Mouse (Mus musculus) heart, embryonic 10.5 days (tissue): ENCODE results near the gene Kif7. TPM values are rescaled to one million over a fixed set of nuclear protein-coding genes. Genes with fewer than 3 reads are reported as not detected.

ENCODE experiments used
- DNase-seq: peaks from one replicate; pipeline ENCODE4 v3.0.0-alpha.2; 2017; ENCODE audit warnings: low spot score
- H3K27ac ChIP-seq: fragments of 300-500 bp; sonication (generic); 2 replicates; pipeline ENCODE4 v1.5.1; 2016; ENCODE audit warnings: mild to moderate bottlenecking
- H3K27me3 ChIP-seq: fragments of 300-500 bp; sonication (generic); 2 replicates; pipeline ENCODE4 v1.6.1; 2016; ENCODE audit warnings: mild to moderate bottlenecking; ENCODE audit not compliant: poor library complexity, insufficient read depth, severe bottlenecking
- H3K36me3 ChIP-seq: fragments of 300-500 bp; sonication (generic); 2 replicates; pipeline ENCODE4 v1.6.1; 2016; ENCODE audit warnings: mild to moderate bottlenecking, moderate library complexity
- H3K4me1 ChIP-seq: fragments of 300-500 bp; sonication (generic); 2 replicates; pipeline ENCODE4 v1.6.1; 2016; ENCODE audit warnings: mild to moderate bottlenecking
- H3K4me3 ChIP-seq: fragments of 300-500 bp; sonication (generic); 2 replicates; pipeline ENCODE4 v1.5.1; 2016; ENCODE audit warnings: mild to moderate bottlenecking, moderate library complexity
- H3K9me3 ChIP-seq: fragments of 300-500 bp; sonication (generic); 2 replicates; pipeline ENCODE4 v1.6.1; 2016; ENCODE audit warnings: mild to moderate bottlenecking, moderate library complexity
- WGBS: fragments of 180-500 bp; shearing (Covaris S2); methylation state at CpG from one replicate; pipeline ENCODE4 v1.1.7; 2016; 5-methylcytosine and 5-hydroxymethylcytosine counted together
- polyA plus RNA-seq: library from polyadenylated mRNA; unstranded; fragments of >200 nt; fragmentation: Nextera tagmentation; extraction: Ambion mirVana; gene quantifications from 2 replicates; pipeline ENCODE4 v1.2.1, GENCODE M21; 2016

The Kif7 gene
- polyA plus RNA-seq, 1 experiment from 2014 or later, result 5.2 TPM

DNA sequence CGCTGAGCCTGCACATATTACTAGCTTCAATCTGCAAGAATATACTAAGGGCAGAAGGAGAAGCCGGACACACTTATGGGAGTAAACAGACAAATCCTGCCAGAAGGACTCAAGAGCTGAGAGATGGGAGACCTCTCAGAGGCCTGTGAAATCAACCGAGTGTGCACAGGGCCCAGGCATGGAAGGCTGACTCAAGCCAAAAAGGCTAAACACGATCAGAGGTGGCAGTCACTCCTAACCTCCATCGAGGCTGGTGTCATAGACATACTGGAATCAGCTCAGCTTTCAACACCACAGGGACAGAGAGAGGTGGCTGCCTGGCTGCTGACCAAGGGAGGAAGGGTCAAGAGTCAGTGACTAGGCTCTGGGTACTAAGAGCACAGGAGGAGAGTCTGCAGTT lies 10.3 kb downstream of the Kif7 start:
- Histone ChIP-seq H3K4me1 (peaks cover 14% of the 10 kb centered on the region), H3K9me3 (no peaks in the 10 kb centered on the region), H3K4me3 (no peak overlapping the region), H3K36me3 (peaks cover 71% of the 10 kb centered on the region), H3K27me3 (peaks cover 24% of the 10 kb centered on the region), H3K27ac (no peak overlapping the region)
- WGBS, result 74% methylated on average over 5 of the region's 5 CpGs
- DNase-seq, result peak; percentile 71

DNA sequence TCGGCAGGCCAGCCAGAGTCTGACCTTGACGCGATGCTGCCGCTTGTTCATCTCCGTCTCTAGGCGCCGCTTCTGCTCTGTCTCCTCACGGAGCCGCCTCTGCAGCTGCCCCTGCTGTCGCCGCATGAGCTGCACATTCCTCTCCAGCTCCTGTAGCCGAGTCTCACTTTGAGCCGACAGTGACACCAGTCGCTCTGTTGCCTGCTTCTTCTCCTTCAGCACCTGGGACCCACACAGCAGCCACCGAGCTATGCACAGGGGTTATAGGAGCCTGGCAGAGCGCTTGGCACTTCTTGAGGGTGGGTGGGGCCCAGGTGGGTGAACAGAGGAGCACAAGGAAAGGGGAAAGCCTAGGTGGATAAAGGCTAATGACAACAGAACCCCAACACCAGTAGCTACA lies 12.8 kb downstream of the Kif7 start:
- H3K4me3 ChIP-seq, result no peak overlapping the region
- H3K36me3 ChIP-seq, result peaks cover 81% of the 10 kb centered on the region
- H3K9me3 ChIP-seq, result no peaks in the 10 kb centered on the region
- 0 out of 2 replicates have a peak, but pooled peaks cover 3% of the 10 kb centered on the region for H3K27me3 ChIP-seq
- WGBS, result 54% methylated on average over 16 of the region's 16 CpGs
- H3K4me1 ChIP-seq, result peaks cover 9% of the 10 kb centered on the region; the same call in 1 of the 2 replicates
- H3K27ac ChIP-seq, result 0 out of 2 replicates have a peak overlapping the region, but pooled peaks have one; percentile 16
- peak; percentile 83 for DNase-seq

DNA sequence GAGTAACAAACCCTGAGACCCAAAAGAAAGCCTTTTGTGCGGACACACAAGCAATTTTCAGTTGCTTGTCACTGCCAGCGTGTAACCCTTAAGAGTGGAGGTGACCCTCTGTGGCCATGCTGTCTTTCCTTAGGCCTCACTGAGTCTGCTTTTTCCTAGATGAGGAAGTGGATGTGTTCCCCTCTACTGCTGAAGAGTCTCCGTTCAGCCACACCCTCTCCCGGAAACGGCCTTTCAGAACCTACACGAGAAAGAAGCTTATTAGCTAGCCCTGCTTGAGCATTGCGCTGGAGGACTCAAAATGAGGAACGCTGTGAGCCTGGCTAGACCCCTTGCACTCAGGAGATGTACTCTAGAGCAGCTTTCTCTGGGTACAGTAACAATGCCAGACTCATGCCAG lies 19.0 kb downstream of the Kif7 start:
- Histone ChIP-seq H3K4me1 (no peaks in the 10 kb centered on the region), H3K4me3 (no peak overlapping the region), H3K9me3 (no peaks in the 10 kb centered on the region), H3K27ac (no peak overlapping the region), H3K36me3 (peaks cover 98% of the 10 kb centered on the region), H3K27me3 (no peaks in the 10 kb centered on the region)
- no peak for DNase-seq
- 90% methylated on average over 8 of the region's 8 CpGs for WGBS

DNA sequence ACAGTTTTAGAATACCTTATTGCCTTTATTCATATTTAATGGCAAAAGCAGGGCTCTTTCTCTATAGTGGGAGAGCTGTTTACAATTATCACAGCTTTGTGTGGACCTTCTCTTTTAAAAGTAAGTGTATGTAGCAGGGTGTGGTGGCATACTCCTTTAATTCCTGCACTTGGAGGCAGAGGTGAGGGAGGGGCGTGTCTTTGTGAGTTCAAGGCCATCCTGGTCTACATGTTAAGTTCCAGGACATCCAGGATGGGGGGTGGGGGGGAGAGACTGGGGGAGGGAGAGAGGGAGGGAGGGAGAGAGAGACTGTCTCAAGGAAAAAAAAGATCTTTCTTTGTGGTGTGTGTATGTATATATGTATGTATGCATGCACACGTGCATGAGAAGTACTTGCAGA lies 35.3 kb downstream of the Kif7 start:
- H3K27me3 ChIP-seq, result no peaks in the 10 kb centered on the region
- no peaks in the 10 kb centered on the region for H3K9me3 ChIP-seq
- H3K4me1 ChIP-seq, result no peaks in the 10 kb centered on the region
- WGBS, result 89% methylated on average over 2 of the region's 2 CpGs
- H3K36me3 ChIP-seq, result peaks cover 96% of the 10 kb centered on the region
- DNase-seq, result no peak
- H3K27ac ChIP-seq, result no peak overlapping the region
- H3K4me3 ChIP-seq, result no peak overlapping the region

DNA sequence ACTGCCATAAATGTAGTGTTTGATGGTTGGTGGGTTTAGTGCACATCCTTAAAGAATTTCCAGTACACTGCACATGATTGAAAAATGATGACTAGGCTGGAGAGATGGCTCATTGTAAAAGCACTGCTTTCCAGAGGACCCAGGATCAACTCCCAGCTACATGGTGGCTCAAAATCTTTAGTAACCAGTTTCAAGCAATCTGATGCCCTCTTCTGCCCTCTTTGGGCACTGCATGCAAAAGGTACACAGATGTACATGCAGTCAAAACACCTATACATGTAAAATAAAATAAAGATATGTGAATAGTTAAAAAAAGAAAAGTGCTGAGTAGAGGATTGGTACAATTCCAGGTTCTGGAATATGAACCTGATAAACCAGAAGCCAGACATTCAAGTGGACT lies 36.3 kb downstream of the Kif7 start:
- H3K27me3 ChIP-seq, result no peaks in the 10 kb centered on the region
- DNase-seq, result no peak
- H3K27ac ChIP-seq, result no peak overlapping the region
- H3K9me3 ChIP-seq, result no peaks in the 10 kb centered on the region
- no peak overlapping the region for H3K4me3 ChIP-seq
- peaks cover 92% of the 10 kb centered on the region for H3K36me3 ChIP-seq
- H3K4me1 ChIP-seq, result no peaks in the 10 kb centered on the region

DNA sequence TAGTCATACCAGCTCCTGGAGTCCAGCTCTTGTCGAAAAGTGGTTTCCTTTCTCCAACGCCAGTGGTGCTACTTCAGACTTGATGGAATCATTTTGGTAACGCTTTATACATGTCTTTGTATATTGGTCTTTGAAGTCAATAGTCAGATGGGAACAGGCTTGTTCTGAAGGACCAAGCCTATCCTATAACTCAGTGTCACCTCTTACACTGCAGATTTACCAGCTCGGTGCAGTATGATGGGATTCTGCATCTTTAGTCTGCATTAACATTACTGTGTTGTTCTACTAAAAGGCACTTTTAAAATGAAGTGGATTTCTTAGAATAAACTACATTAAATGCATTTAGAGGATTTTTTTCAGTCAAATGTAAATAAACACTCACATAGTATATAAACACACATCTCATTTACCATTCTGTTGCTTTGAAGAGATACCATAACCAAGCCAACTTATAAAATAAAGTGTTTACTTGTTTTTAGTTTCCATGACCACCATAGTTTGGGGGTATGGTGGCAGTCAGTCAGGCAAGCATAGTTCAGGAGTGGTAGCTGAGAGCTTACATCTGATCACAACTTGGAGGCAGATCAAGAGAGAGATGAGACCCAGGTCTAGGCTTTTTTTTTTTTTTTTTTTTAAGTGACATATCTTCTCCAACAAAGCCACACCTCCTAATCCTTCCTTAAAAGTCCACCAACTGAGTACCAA lies 44.5 kb downstream of the Kif7 start:
- DNase-seq, result no peak
- H3K4me1 ChIP-seq, result no peaks in the 10 kb centered on the region
- no peak overlapping the region for H3K4me3 ChIP-seq
- no peaks in the 10 kb centered on the region for H3K27me3 ChIP-seq
- H3K36me3 ChIP-seq, result peaks cover 87% of the 10 kb centered on the region
- H3K27ac ChIP-seq, result no peak overlapping the region
- no peaks in the 10 kb centered on the region for H3K9me3 ChIP-seq
- 96% methylated on average over 4 of the region's 4 CpGs for WGBS

DNA sequence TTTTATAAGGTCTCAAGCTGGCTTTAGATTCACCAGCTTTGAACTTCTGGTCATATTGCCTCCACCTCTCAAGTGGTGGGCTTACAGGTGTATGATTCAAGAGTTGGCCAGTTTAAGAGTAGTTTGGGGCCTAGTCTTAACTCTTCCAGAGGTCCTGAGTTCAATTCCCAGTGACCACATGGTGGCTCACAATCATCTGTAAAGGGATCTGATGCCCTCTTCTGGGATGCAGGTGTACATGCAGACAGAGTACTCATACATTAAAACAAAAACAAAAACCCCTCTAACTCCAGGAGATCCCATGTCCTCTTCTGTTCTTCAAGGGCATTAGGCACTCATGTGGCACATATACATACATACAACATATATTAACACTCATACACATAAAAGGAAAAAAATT lies 48.8 kb downstream of the Kif7 start:
- H3K9me3 ChIP-seq, result no peaks in the 10 kb centered on the region
- no peaks in the 10 kb centered on the region for H3K27me3 ChIP-seq
- H3K4me1 ChIP-seq, result peaks cover 9% of the 10 kb centered on the region; the same call in 1 of the 2 replicates
- no peak overlapping the region for H3K4me3 ChIP-seq
- H3K36me3 ChIP-seq, result peaks cover 59% of the 10 kb centered on the region
- no peak overlapping the region for H3K27ac ChIP-seq
- no peak for DNase-seq

DNA sequence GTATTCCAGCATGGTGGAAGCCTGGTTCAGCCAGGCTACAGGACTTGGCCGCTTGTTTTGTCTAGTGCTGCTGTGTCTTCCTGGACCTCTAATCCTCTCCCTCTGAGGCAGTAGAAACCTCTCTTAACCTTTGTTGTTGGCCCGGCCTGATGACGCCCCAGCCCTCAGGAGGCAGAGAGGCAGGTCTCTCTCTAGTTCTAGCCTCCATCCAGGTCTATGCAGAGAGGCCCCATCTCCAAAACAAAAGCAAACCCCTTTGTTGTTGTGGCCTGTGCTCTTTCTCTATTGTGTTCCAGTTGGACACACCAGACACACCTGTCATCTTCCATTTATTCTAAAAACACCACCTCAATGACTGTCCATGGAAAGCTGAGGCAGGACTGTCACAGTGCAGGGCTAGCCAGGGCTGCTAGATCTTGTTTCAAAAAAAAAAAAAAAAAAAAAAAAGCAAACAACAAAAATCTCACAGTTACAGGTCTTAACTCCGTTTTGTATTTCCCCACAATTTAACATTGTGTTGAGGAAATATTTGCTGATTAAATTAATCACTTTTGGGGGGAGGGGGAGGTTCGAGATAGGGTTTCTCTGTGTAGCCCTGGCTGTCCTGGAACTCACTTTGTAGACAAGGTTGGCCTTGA lies 54.1 kb downstream of the Kif7 start:
- WGBS, result 15% methylated on average over 5 of the region's 5 CpGs
- Histone ChIP-seq H3K9me3 (no peaks in the 10 kb centered on the region), H3K27me3 (no peaks in the 10 kb centered on the region), H3K4me1 (peaks cover 17% of the 10 kb centered on the region), H3K36me3 (peaks cover 8% of the 10 kb centered on the region), H3K4me3 (peak overlapping the region; percentile 92), H3K27ac (peak overlapping the region; percentile 91; the same call in 1 of the 2 replicates)
- DNase-seq, result no peak

DNA sequence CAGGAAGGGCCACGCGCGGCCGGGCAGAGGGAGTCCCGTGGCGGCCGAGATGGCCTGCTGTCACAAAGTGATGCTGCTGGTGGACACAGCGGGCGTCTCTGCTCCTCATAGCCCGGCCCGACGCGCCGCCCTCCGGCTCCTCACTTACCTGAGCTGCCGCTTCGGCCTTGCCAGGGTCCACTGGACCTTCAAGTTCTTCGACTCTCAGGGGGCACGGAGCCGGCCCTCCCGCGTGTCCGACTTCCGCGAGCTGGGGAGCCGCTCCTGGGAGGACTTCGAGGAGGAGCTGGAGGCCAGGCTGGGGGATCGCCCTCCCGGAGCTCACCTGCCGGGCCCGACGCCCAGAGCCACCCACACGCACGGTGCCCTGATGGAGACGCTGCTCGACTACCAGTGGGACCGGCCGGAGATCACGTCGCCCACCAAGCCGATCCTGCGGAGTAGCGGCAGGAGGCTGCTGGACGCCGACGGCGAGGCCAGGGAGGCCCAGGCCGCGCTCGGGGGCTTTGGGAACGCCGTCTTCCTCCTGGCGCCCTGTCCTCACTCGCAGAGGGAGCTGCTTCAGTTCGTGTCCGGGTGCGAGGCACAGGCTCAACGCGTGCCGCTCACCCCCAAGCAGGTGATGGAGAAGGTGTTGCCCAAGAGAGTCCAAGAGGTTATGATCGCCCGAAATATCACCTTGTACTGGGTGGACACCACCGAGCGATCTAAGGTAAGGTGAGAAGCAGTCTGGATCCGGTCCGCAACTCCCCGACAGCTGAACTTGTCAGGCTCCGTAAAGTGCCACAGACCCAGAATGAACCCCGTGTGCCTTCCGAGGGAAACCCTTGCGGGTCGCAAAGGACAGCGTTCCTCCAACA lies 55.0 kb downstream of the Kif7 start:
- H3K4me1 ChIP-seq, result peaks cover 17% of the 10 kb centered on the region
- DNase-seq, result no peak
- peak overlapping the region; percentile 92 for H3K4me3 ChIP-seq
- no peaks in the 10 kb centered on the region for H3K9me3 ChIP-seq
- H3K27me3 ChIP-seq, result no peaks in the 10 kb centered on the region
- WGBS, result under 1% methylated on average over 73 of the region's 73 CpGs
- H3K27ac ChIP-seq, result peak overlapping the region; percentile 91
- peaks cover 1% of the 10 kb centered on the region for H3K36me3 ChIP-seq

DNA sequence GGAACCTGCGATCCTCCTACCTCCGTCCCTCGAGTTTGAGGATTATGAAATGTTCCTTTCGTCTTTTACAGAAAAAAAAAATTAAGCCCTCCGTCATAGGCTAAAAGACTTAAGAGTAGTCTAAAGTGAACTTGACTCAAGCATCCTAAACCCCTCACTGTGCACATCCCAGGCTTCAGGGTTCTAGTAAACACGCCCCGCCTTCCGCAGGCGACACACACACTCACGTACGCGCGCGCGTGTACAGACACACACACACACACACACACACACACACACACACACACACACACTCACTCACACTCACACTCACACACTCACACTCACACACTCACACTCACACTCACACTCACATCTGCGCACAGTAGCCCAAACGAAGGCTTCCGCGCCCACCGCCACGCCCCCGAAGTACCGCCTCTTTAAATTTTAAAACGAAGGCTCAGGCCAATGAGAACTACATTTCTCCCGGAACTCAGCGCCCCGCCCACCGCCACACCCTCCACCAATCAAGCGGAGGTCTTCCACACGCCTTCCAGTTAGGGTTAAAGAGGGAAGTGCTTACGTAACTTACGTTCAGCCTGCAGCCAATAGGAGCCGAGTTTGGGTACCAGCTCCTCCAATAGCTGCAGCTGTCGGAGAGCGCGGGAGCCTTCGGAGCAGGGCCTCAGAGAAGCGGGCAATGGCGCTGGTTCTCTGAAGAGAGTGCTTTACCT lies 55.8 kb downstream of the Kif7 start, which contains the start of gene Ticrr:
Gene Ticrr (plus strand): TSS at position 619 of the 713 bp plus-strand sequence.
- Histone ChIP-seq H3K27ac (peak within 1 kb of the TSS; percentile 91), H3K27me3 (no peaks in the 10 kb centered on the region), H3K4me1 (peaks cover 17% of the 10 kb centered on the region), H3K4me3 (peak within 1 kb of the TSS; percentile 92), H3K9me3 (no peaks in the 10 kb centered on the region), H3K36me3 (no peaks in the 10 kb centered on the region)
- WGBS, result under 1% methylated on average over 39 of the region's 39 CpGs
- DNase-seq, result peak; percentile 99

DNA sequence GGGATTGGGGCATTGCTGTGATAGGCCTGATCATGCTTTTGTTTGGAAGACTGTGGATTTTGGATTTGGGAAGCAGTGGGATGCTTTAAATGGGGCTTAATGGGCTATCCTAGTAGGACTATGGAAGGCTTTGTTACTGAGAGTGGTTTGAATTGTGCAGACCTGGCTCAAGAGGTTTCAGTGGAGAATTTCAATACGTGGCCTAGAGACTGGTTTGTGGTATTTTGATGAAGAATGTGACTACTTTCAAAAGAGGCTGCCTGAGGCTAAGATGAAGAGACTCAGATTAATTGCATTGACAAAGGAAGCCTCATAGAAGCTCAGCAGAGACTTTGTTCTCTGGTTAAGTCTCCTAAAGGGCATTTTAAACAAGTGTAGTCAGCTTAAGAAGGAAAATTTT lies 60.9 kb downstream of the Kif7 start:
- no peak overlapping the region for H3K27ac ChIP-seq
- no peaks in the 10 kb centered on the region for H3K27me3 ChIP-seq
- DNase-seq, result no peak
- 44% methylated on average over 1 of the region's 1 CpGs for WGBS
- no peaks in the 10 kb centered on the region for H3K4me1 ChIP-seq
- H3K4me3 ChIP-seq, result no peak overlapping the region
- H3K9me3 ChIP-seq, result no peaks in the 10 kb centered on the region
- H3K36me3 ChIP-seq, result no peaks in the 10 kb centered on the region

DNA sequence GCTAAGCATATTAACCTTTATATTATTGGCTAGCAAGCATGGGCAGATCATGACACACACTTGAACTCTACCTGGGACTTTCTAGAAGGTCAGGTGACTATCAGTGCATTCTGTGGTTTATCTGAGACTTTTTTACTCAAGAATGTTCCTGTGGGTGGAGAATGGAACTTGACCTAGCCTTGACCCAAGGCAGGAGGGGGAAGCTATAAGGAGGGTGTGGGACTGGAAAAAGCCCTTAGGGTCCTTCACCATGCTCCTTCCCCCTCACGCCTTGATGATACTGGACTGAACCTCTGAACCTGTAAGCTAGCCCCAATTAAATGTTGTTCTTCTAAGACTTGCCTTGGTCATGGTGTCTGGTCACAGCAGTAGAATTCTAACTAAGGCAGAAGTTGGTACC lies 61.3 kb downstream of the Kif7 start:
- no peaks in the 10 kb centered on the region for H3K9me3 ChIP-seq
- no peaks in the 10 kb centered on the region for H3K4me1 ChIP-seq
- H3K27ac ChIP-seq, result no peak overlapping the region
- no peak overlapping the region for H3K4me3 ChIP-seq
- no peak for DNase-seq
- H3K36me3 ChIP-seq, result no peaks in the 10 kb centered on the region
- WGBS, result 76% methylated on average over 1 of the region's 1 CpGs
- no peaks in the 10 kb centered on the region for H3K27me3 ChIP-seq
